Mouse (Mus musculus) cortical plate, adult 2 months (tissue): ENCODE measurements at regions not wholly inside any gene's neighbourhood (a gene's known extent, or its start where the extent isn't known, plus 50 kb on each side); places are given as distances from the start of the nearest gene placed in this dataset.
A peak's percentile ranks its signal among the peaks of the same experiment; 100 is the strongest.

Source experiments
- H3K27ac ChIP-seq: fragments of 200-500 bp; 2 replicates; pipeline ENCODE4 v1.5.1; 2012; ENCODE audit warnings: low read length, control low read depth, inconsistent platforms; ENCODE audit not compliant: insufficient read depth
- H3K4me1 ChIP-seq: fragments of 200-500 bp; 2 replicates; pipeline ENCODE4 v1.6.1; 2011; ENCODE audit warnings: low read length; ENCODE audit not compliant: control insufficient read depth, insufficient read depth
- H3K4me3 ChIP-seq: fragments of 200-500 bp; 2 replicates; pipeline ENCODE4 v1.5.1; 2011; ENCODE audit warnings: mild to moderate bottlenecking, low read length, control low read depth; ENCODE audit not compliant: insufficient read depth
- CTCF ChIP-seq: fragments of 200-500 bp; IDR thresholded peaks from 2 replicates; pipeline ENCODE4 v1.5.1; 2011; ENCODE audit warnings: mild to moderate bottlenecking, control low read depth, low read length; ENCODE audit not compliant: insufficient read depth; ENCODE audit errors: extremely low read depth
- POLR2A ChIP-seq: fragments of 200-500 bp; IDR thresholded peaks from 2 replicates; pipeline ENCODE4 v1.6.1; 2011; ENCODE audit warnings: mild to moderate bottlenecking, low read length, control low read depth; ENCODE audit not compliant: insufficient read depth; ENCODE audit errors: extremely low read depth

GRCm38 (mm10) chr6:67109774-67110173 is 72.5 kb upstream of the Gadd45a start:
- H3K27ac ChIP-seq: no peak overlapping the region
- no peaks in the 10 kb centered on the region for H3K4me1 ChIP-seq
- no peak overlapping the region for H3K4me3 ChIP-seq
- TF ChIP-seq CTCF: no peak

DNA sequence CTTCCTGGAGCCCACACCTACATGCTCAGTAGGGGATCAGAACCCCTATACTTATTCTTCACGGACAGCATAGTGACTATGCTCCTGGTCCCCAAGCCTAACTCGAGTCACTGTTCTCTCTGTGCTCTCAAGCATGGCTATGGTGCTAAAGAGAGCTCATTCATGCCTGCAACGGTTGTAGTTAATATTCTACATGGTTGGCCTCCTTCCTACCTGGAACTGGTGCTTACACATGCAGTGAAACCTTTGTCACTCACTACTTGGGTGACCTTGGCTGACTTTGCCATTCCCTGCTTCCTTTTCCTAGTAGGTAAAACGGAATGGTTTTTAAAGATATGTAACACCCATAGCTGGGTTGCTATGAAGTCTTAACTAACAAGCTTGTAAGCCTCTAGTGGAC is 70.3 kb upstream of the Gadd45a start:
- Histone ChIP-seq H3K4me3 (no peak overlapping the region), H3K4me1 (peaks cover 6% of the 10 kb centered on the region; the same call in 1 of the 2 replicates), H3K27ac (no peak overlapping the region)
- TF ChIP-seq POLR2A: no peak
- no peak for TF ChIP-seq CTCF

DNA sequence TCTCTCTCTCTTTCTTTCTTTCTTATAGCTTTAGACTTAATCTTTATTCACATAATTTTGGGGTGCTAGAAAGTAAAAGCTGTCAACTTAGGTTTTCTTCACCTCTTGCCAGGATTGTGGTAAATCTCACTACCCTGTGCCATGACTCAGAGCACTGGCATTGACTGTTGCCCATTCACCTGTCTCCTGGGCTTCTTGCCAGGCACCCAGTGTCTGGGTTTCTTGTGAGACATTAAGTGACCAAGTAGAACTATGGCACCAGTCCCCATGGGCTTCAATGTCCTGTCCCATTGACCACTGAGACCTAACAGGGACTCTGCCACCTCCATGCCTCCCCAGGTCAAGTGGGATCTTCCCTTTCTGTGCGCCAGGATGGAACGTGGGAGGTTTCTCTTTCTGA is 69.2 kb upstream of the Gadd45a start:
- H3K4me1 ChIP-seq: peaks cover 9% of the 10 kb centered on the region; the same call in 1 of the 2 replicates
- no peak overlapping the region for H3K4me3 ChIP-seq
- TF ChIP-seq CTCF: no peak
- no peak for TF ChIP-seq POLR2A
- H3K27ac ChIP-seq: no peak overlapping the region

GRCm38 (mm10) chr6:67105386-67105785 is 68.1 kb upstream of the Gadd45a start:
- H3K4me3 ChIP-seq: no peak overlapping the region
- H3K27ac ChIP-seq: no peak overlapping the region
- H3K4me1 ChIP-seq: peaks cover 9% of the 10 kb centered on the region; the same call in 1 of the 2 replicates
- TF ChIP-seq POLR2A (no peak), CTCF (no peak)

DNA sequence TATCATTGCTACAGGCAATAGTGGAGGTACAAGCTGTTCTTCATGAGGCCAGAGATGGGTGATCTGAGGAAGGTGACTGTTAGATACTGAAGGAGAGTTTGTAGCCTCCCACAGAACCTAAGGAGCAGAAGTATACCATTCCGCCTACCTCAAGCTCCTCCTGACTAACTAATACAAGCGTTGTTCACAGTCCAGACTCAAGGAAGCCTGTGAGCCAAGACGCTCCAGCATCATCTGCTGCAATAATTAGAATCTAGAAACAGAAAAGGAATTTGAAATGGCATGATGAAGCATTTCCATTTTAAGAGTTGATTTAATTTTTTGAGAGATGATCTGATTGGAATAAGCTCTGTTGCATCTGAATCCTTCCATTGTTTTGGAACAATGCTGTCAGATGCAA is 66.9 kb upstream of the Gadd45a start:
- no peak for TF ChIP-seq POLR2A
- no peak for TF ChIP-seq CTCF
- H3K4me3 ChIP-seq: no peak overlapping the region
- peaks cover 9% of the 10 kb centered on the region; the same call in 1 of the 2 replicates for H3K4me1 ChIP-seq
- H3K27ac ChIP-seq: no peak overlapping the region

GRCm38 (mm10) chr6:67102541-67103134 is 65.4 kb upstream of the Gadd45a start:
- H3K4me3 ChIP-seq: no peak overlapping the region
- peaks cover 9% of the 10 kb centered on the region; the same call in 1 of the 2 replicates for H3K4me1 ChIP-seq
- TF ChIP-seq CTCF (no peak), POLR2A (no peak)
- H3K27ac ChIP-seq: peak overlapping the region; percentile 72; the same call in 1 of the 2 replicates

GRCm38 (mm10) chr6:67102014-67102413 is 64.8 kb upstream of the Gadd45a start:
- no peak overlapping the region for H3K4me3 ChIP-seq
- no peak overlapping the region for H3K27ac ChIP-seq
- TF ChIP-seq CTCF: no peak
- no peak for TF ChIP-seq POLR2A
- H3K4me1 ChIP-seq: peaks cover 9% of the 10 kb centered on the region; the same call in 1 of the 2 replicates

GRCm38 (mm10) chr6:67094426-67094825 is 57.2 kb upstream of the Gadd45a start:
- no peak overlapping the region for H3K4me3 ChIP-seq
- TF ChIP-seq POLR2A: no peak
- TF ChIP-seq CTCF: no peak
- H3K27ac ChIP-seq: no peak overlapping the region
- H3K4me1 ChIP-seq: no peaks in the 10 kb centered on the region

DNA sequence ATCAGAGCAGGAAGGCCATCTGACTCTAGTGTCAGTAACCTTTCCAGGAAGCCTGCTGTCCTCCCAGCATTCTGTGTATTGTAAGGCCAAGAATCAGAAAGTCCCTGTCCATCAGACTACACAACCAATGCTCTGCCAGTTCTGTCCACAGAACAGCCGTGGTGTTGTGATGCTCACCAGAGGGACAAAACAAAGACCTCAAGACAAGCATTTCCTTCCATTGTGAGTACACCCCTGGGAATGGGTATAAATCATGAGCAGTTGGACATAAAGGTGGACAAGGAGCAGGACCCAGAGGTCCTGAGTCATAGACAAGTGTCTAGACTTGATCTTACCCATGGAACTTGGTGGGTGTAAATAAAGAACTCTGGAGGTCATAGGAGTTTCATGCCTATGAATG is 55.9 kb upstream of the Gadd45a start:
- no peak overlapping the region for H3K27ac ChIP-seq
- no peaks in the 10 kb centered on the region for H3K4me1 ChIP-seq
- no peak overlapping the region for H3K4me3 ChIP-seq
- TF ChIP-seq CTCF (no peak), POLR2A (no peak)

DNA sequence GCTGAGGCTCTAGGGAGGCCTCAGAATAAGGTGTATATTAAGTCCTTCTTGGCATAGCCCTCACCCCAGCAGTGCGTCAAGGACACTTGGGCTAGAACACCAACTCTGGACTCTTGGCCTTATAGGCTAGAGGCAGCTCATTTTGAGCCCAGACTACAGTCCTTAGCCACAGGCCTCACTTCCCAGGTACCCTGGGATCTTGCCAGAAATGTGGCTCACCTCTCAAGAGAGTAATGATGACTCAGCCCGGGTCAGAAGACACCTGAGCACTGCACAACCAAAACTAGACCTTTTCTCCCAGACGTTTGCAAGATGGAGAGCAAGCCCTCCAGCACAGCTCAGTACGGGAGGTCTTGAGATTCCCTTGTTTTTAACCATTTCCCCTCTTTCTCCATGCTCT is 52.9 kb upstream of the Gadd45a start:
- no peak for TF ChIP-seq POLR2A
- TF ChIP-seq CTCF: no peak
- Histone ChIP-seq H3K4me1 (no peaks in the 10 kb centered on the region), H3K4me3 (no peak overlapping the region), H3K27ac (no peak overlapping the region)

- TF ChIP-seq CTCF: no peak
- no peak for TF ChIP-seq POLR2A
- no peak overlapping the region for H3K4me3 ChIP-seq
- no peaks in the 10 kb centered on the region for H3K4me1 ChIP-seq
- H3K27ac ChIP-seq: no peak overlapping the region
These were observed 52.4 kb upstream of the Gadd45a start for GRCm38 (mm10) chr6:67089530-67090140.
